Mouse (Mus musculus) small intestine, adult 2 months (tissue): ENCODE results near the gene Gcnt1.

ENCODE experiments used
- CTCF ChIP-seq: fragments of 200-500 bp; IDR thresholded peaks from 2 replicates; pipeline ENCODE4 v1.5.1; 2012; ENCODE audit warnings: low read depth, mild to moderate bottlenecking, control low read depth, inconsistent platforms, low read length, moderate library complexity, mixed read lengths; ENCODE audit not compliant: insufficient replicate concordance, insufficient read length; ENCODE audit errors: extremely low read depth
- POLR2A ChIP-seq: fragments of 200-500 bp; IDR thresholded peaks from 2 replicates; pipeline ENCODE4 v1.6.1; 2012; ENCODE audit warnings: low read depth, mild to moderate bottlenecking, control low read depth, inconsistent platforms, low read length, moderate library complexity

- TF ChIP-seq CTCF = no peak
- no peak for TF ChIP-seq POLR2A
Measured at GRCm38 (mm10) chr19:17346716-17347474, 25.7 kb downstream of the Gcnt1 start.
